Mouse (Mus musculus) MEL (cell line): ENCODE measurements around the gene Cmss1. TPM values are rescaled to one million over a fixed set of nuclear protein-coding genes. Genes with fewer than 3 reads are reported as not detected.

Source experiments
- DNase-seq: peaks from one replicate; pipeline ENCODE4 v3.0.0; 2011; ENCODE audit warnings: low read depth, low spot score
- H3K27ac ChIP-seq: 2 replicates; pipeline ENCODE4 v1.5.1; 2012; ENCODE audit warnings: low read depth, mild to moderate bottlenecking, control low read depth, low read length, moderate library complexity; ENCODE audit not compliant: control insufficient read depth
- H3K27me3 ChIP-seq, 2 experiments: fragments of 150-350 bp in 1 of 2; sonication (generic) in 1 of 2; 2 replicates each; pipeline ENCODE4 v1.6.1; 2012; ENCODE audit warnings: low read length in 2 of 2, mild to moderate bottlenecking in 2 of 2, improper control_type of control experiment in 1 of 2, moderate library complexity in 1 of 2; ENCODE audit not compliant: insufficient read depth in 2 of 2, control insufficient read depth in 1 of 2
- H3K36me3 ChIP-seq, 2 experiments: 2 replicates each; pipeline ENCODE4 v1.6.1; 2012 to 2014; ENCODE audit warnings: low read length in 2 of 2, improper control_type of control experiment in 1 of 2, inconsistent platforms in 1 of 2, mild to moderate bottlenecking in 1 of 2; ENCODE audit not compliant: insufficient read depth in 2 of 2, control insufficient read depth in 1 of 2
- H3K4me1 ChIP-seq, 2 experiments: fragments of 150-350 bp in 1 of 2; sonication (generic) in 1 of 2; 2 replicates each; pipeline ENCODE4 v1.6.1; 2012; ENCODE audit warnings: low read length in 2 of 2, improper control_type of control experiment in 1 of 2, mild to moderate bottlenecking in 1 of 2; ENCODE audit not compliant: insufficient read depth in 2 of 2, control insufficient read depth in 1 of 2
- H3K4me3 ChIP-seq, 2 experiments: fragments of 150-350 bp in 1 of 2; sonication (generic) in 1 of 2; 2 replicates each; pipeline ENCODE4 v1.5.1; 2012; ENCODE audit warnings: low read depth in 2 of 2, low read length in 2 of 2, mild to moderate bottlenecking in 2 of 2, moderate library complexity in 2 of 2, control low read depth in 1 of 2, improper control_type of control experiment in 1 of 2; ENCODE audit not compliant: control insufficient read depth in 1 of 2, insufficient read depth in 1 of 2
- H3K79me2 ChIP-seq: 2 replicates; pipeline ENCODE4 v1.6.1; 2012; ENCODE audit warnings: mild to moderate bottlenecking, low read length, moderate library complexity; ENCODE audit not compliant: control insufficient read depth, poor library complexity, insufficient read depth
- H3K9ac ChIP-seq: 2 replicates; pipeline ENCODE4 v1.6.1; 2012; ENCODE audit warnings: low read depth, mild to moderate bottlenecking, control low read depth, low read length, moderate library complexity; ENCODE audit not compliant: control insufficient read depth, poor library complexity, severe bottlenecking
- H3K9me3 ChIP-seq: fragments of 150-350 bp; sonication (generic); replicated peaks from 2 replicates; pipeline ENCODE4 v1.6.1; 2012; ENCODE audit warnings: mild to moderate bottlenecking, low read length, improper control_type of control experiment, moderate library complexity; ENCODE audit not compliant: insufficient read depth
- BHLHE40 ChIP-seq: IDR thresholded peaks from 2 replicates; pipeline ENCODE4 v1.6.1; 2012; ENCODE audit warnings: low read depth, mild to moderate bottlenecking, inconsistent platforms, low read length, improper control_type of control experiment, borderline replicate concordance
- CHD1 ChIP-seq: IDR thresholded peaks from 2 replicates; pipeline ENCODE4 v1.6.1; 2012; ENCODE audit warnings: low read depth, mild to moderate bottlenecking, inconsistent platforms, low read length, improper control_type of control experiment
- CHD2 ChIP-seq: IDR thresholded peaks from 2 replicates; pipeline ENCODE4 v1.6.1; 2011; ENCODE audit warnings: low read length, improper control_type of control experiment
- CTCF ChIP-seq, 3 experiments: IDR thresholded peaks in 2 of 3; conservative IDR thresholded peaks in 1 of 3; 2 replicates each; pipeline ENCODE4 v1.5.1; 2011 to 2012; ENCODE audit warnings: low read length in 3 of 3, low read depth in 2 of 3, mild to moderate bottlenecking in 2 of 3, improper control_type of control experiment in 1 of 3, inconsistent platforms in 1 of 3, mixed read lengths in 1 of 3, moderate library complexity in 1 of 3; ENCODE audit not compliant: control insufficient read depth in 1 of 3, insufficient read depth in 1 of 3, poor library complexity in 1 of 3, severe bottlenecking in 1 of 3
- E2F4 ChIP-seq: IDR thresholded peaks from 2 replicates; pipeline ENCODE4 v1.6.1; 2011; ENCODE audit warnings: low read depth, low read length, improper control_type of control experiment, borderline replicate concordance
- ELF1 ChIP-seq: IDR thresholded peaks from 2 replicates; pipeline ENCODE4 v1.6.1; 2014; ENCODE audit warnings: low read depth, mild to moderate bottlenecking, inconsistent platforms, low read length, improper control_type of control experiment, moderate library complexity
- EP300 ChIP-seq, 2 experiments: IDR thresholded peaks; 2 replicates each; pipeline ENCODE4 v1.6.1; 2011; ENCODE audit warnings: improper control_type of control experiment in 2 of 2, low read length in 2 of 2, low read depth in 1 of 2, mild to moderate bottlenecking in 1 of 2
- ETS1 ChIP-seq: IDR thresholded peaks from 2 replicates; pipeline ENCODE4 v1.6.1; 2012; ENCODE audit warnings: low read depth, mild to moderate bottlenecking, inconsistent platforms, low read length, improper control_type of control experiment, moderate library complexity
- GABPA ChIP-seq: IDR thresholded peaks from 2 replicates; pipeline ENCODE4 v1.6.1; 2012; ENCODE audit warnings: low read depth, mild to moderate bottlenecking, inconsistent platforms, low read length, improper control_type of control experiment, moderate library complexity
- GATA1 ChIP-seq: IDR thresholded peaks from 2 replicates; pipeline ENCODE4 v1.6.1; 2011; ENCODE audit warnings: low read depth, low read length, improper control_type of control experiment
- JUND ChIP-seq: IDR thresholded peaks from 2 replicates; pipeline ENCODE4 v1.6.1; 2011; ENCODE audit warnings: low read depth, mild to moderate bottlenecking, improper control_type of control experiment, low read length
- KAT2A ChIP-seq: conservative IDR thresholded peaks from 2 replicates; pipeline ENCODE4 v1.6.1; 2012; ENCODE audit warnings: low read depth, low read length, improper control_type of control experiment, inconsistent platforms
- MAFK ChIP-seq: IDR thresholded peaks from 2 replicates; pipeline ENCODE4 v1.6.1; 2011; ENCODE audit warnings: low read depth, mild to moderate bottlenecking, low read length, improper control_type of control experiment, borderline replicate concordance
- MAX ChIP-seq: IDR thresholded peaks from 2 replicates; pipeline ENCODE4 v1.6.1; 2011; ENCODE audit warnings: low read length, improper control_type of control experiment
- MAZ ChIP-seq: IDR thresholded peaks from 2 replicates; pipeline ENCODE4 v1.6.1; 2012; ENCODE audit warnings: low read depth, mild to moderate bottlenecking, inconsistent platforms, low read length, improper control_type of control experiment
- MEF2A ChIP-seq: IDR thresholded peaks from 2 replicates; pipeline ENCODE4 v1.6.1; 2014; ENCODE audit warnings: low read depth, mild to moderate bottlenecking, inconsistent platforms, low read length, improper control_type of control experiment; ENCODE audit not compliant: poor library complexity, insufficient replicate concordance, severe bottlenecking; ENCODE audit errors: extremely low read depth
- MXI1 ChIP-seq: IDR thresholded peaks from 2 replicates; pipeline ENCODE4 v1.6.1; 2011; ENCODE audit warnings: mild to moderate bottlenecking, low read depth, low read length, improper control_type of control experiment
- MYB ChIP-seq: IDR thresholded peaks from 2 replicates; pipeline ENCODE4 v1.6.1; 2011; ENCODE audit warnings: mild to moderate bottlenecking, low read depth, low read length, improper control_type of control experiment
- MYC ChIP-seq: IDR thresholded peaks from 2 replicates; pipeline ENCODE4 v1.6.1; 2011; ENCODE audit warnings: low read depth, mild to moderate bottlenecking, low read length, improper control_type of control experiment, moderate library complexity
- NELFE ChIP-seq: IDR thresholded peaks from 2 replicates; pipeline ENCODE4 v1.6.1; 2011; ENCODE audit warnings: low read depth, low read length, improper control_type of control experiment
- POLR2A ChIP-seq, 2 experiments: IDR thresholded peaks; 2 replicates each; pipeline ENCODE4 v1.6.1; 2011 to 2012; ENCODE audit warnings: low read length in 2 of 2, mild to moderate bottlenecking in 2 of 2, control low read depth in 1 of 2, improper control_type of control experiment in 1 of 2, low read depth in 1 of 2, moderate library complexity in 1 of 2; ENCODE audit not compliant: control insufficient read depth in 1 of 2, insufficient read depth in 1 of 2, poor library complexity in 1 of 2
- POLR2AphosphoS2 ChIP-seq: IDR thresholded peaks from 2 replicates; pipeline ENCODE4 v1.6.1; 2011; ENCODE audit warnings: low read length, improper control_type of control experiment
- POLR2AphosphoS5 ChIP-seq: IDR thresholded peaks from 2 replicates; pipeline ENCODE4 v1.6.1; 2012; ENCODE audit warnings: low read depth, borderline replicate concordance, mild to moderate bottlenecking, inconsistent platforms, low read length, moderate library complexity, mixed read lengths
- RCOR1 ChIP-seq: IDR thresholded peaks from 2 replicates; pipeline ENCODE4 v1.6.1; 2012; ENCODE audit warnings: low read depth, mild to moderate bottlenecking, inconsistent platforms, low read length, improper control_type of control experiment
- SIN3A ChIP-seq: IDR thresholded peaks from 2 replicates; pipeline ENCODE4 v1.6.1; 2012; ENCODE audit warnings: low read length, improper control_type of control experiment, inconsistent platforms
- SMC3 ChIP-seq: IDR thresholded peaks from 2 replicates; pipeline ENCODE4 v1.6.1; 2011; ENCODE audit warnings: low read depth, low read length, improper control_type of control experiment
- TAL1 ChIP-seq: IDR thresholded peaks from 2 replicates; pipeline ENCODE4 v1.6.1; 2012; ENCODE audit warnings: mild to moderate bottlenecking, inconsistent platforms, low read length, moderate library complexity, mixed read lengths
- TBP ChIP-seq: IDR thresholded peaks from 2 replicates; pipeline ENCODE4 v1.8.0; 2011; ENCODE audit warnings: low read depth, low read length, improper control_type of control experiment
- TCF12 ChIP-seq: IDR thresholded peaks from 2 replicates; pipeline ENCODE4 v1.6.1; 2014; ENCODE audit warnings: low read depth, mild to moderate bottlenecking, inconsistent platforms, low read length, improper control_type of control experiment, moderate library complexity
- UBTF ChIP-seq: IDR thresholded peaks from 2 replicates; pipeline ENCODE4 v1.6.1; 2012; ENCODE audit warnings: low read depth, mild to moderate bottlenecking, inconsistent platforms, low read length, improper control_type of control experiment, moderate library complexity, borderline replicate concordance; ENCODE audit not compliant: insufficient read depth
- USF1 ChIP-seq: IDR thresholded peaks from 2 replicates; pipeline ENCODE4 v1.6.1; 2014; ENCODE audit warnings: low read depth, mild to moderate bottlenecking, inconsistent platforms, low read length, improper control_type of control experiment, moderate library complexity
- USF2 ChIP-seq, 2 experiments: IDR thresholded peaks; 2 replicates each; pipeline ENCODE4 v1.6.1; 2011 to 2012; ENCODE audit warnings: improper control_type of control experiment in 2 of 2, low read length in 2 of 2, borderline replicate concordance in 1 of 2, inconsistent platforms in 1 of 2, low read depth in 1 of 2, mild to moderate bottlenecking in 1 of 2; ENCODE audit not compliant: insufficient read depth in 1 of 2
- ZC3H11A ChIP-seq: IDR thresholded peaks from 2 replicates; pipeline ENCODE4 v1.6.1; 2012; ENCODE audit warnings: low read depth, mild to moderate bottlenecking, inconsistent platforms, low read length, improper control_type of control experiment
- ZKSCAN1 ChIP-seq: IDR thresholded peaks from 2 replicates; pipeline ENCODE4 v1.6.1; 2012; ENCODE audit warnings: low read depth, mild to moderate bottlenecking, inconsistent platforms, low read length, improper control_type of control experiment, moderate library complexity
- ZMIZ1 ChIP-seq: IDR thresholded peaks from 2 replicates; pipeline ENCODE4 v1.6.1; 2012; ENCODE audit warnings: low read depth, mild to moderate bottlenecking, inconsistent platforms, low read length, improper control_type of control experiment, moderate library complexity
- ZNF384 ChIP-seq: IDR thresholded peaks from 2 replicates; pipeline ENCODE4 v1.6.1; 2012; ENCODE audit warnings: low read depth, mild to moderate bottlenecking, inconsistent platforms, low read length, improper control_type of control experiment
- polyA plus RNA-seq, 2 experiments: library from polyadenylated mRNA; stranded (reverse) in 1 of 2; unstranded in 1 of 2; fragments of >175 nt in 1 of 2; fragments of >200 nt in 1 of 2; gene quantifications; 2 replicates each; pipeline versions ENCODE4 v1.2.1 to v1.2.4; 2012; ENCODE audit warnings: low replicate concordance in 2 of 2, low read depth in 1 of 2; ENCODE audit not compliant: insufficient read length in 2 of 2, insufficient read depth in 1 of 2, missing spikeins in 1 of 2
- total RNA-seq: library from RNA; depleted of rRNA; stranded (reverse); fragments of 300-350 nt; gene quantifications from 2 replicates; pipeline ENCODE4 v1.2.3, GENCODE M21; 2012

Gene Cmss1
- total and polyA plus RNA-seq, 3 experiments: 80.9 to 94.7 TPM; not detected in 1

GRCm38 (mm10) chr16:57378631-57379330, 227.9 kb downstream of the Cmss1 start:
- Histone ChIP-seq H3K27me3 (no peaks in the 10 kb centered on the region), H3K27ac (peak overlapping the region; percentile 75), H3K4me1 (peaks cover 8 to 11% of the 10 kb centered on the region in 2 experiments), H3K4me3 (peak overlapping the region in 1 of 2 experiments; percentile 23; a peak in 2 of 4 replicates), H3K79me2 (no peaks in the 10 kb centered on the region), H3K9me3 (no peaks in the 10 kb centered on the region), H3K36me3 (peaks cover 0 to 21% of the 10 kb centered on the region in 2 experiments; a peak in 2 of 4 replicates), H3K9ac (no peak overlapping the region)
- DNase-seq: peak; percentile 79
- TF ChIP-seq E2F4: no peak
- TF ChIP-seq POLR2AphosphoS5: no peak
- no peak for TF ChIP-seq ZKSCAN1
- TF ChIP-seq MYC: 0 out of 2 replicates have a peak, but pooled peaks have one; percentile 43
- no peak for TF ChIP-seq JUND
- TF ChIP-seq POLR2AphosphoS2: no peak
- TF ChIP-seq GATA1: peak; percentile 97
- TF ChIP-seq TAL1: no peak
- peak; percentile 86 for TF ChIP-seq TCF12
- TF ChIP-seq CTCF (IDR thresholded peaks at IDR 0.05 in 2 of 3, conservative IDR thresholded peaks at IDR 0.05 in 1 of 3; ENCODE audit: control insufficient read depth in 1 of 3, insufficient read depth in 1 of 3, low read depth in 2 of 3, low read length in 3 of 3, poor library complexity in 1 of 3, severe bottlenecking in 1 of 3): no peak
- TF ChIP-seq ZMIZ1: no peak
- peak; percentile 91 for TF ChIP-seq ETS1
- no peak for TF ChIP-seq CHD1
- TF ChIP-seq EP300 (IDR thresholded peaks at IDR 0.05; ENCODE audit: low read depth in 1 of 2, low read length in 2 of 2): peak; percentile 88 to 95
- peak; percentile 41; the same call in 1 of the 2 replicates for TF ChIP-seq TBP
- TF ChIP-seq MYB: 0 out of 2 replicates have a peak, but pooled peaks have one; percentile 41
- no peak for TF ChIP-seq USF1
- no peak for TF ChIP-seq SMC3
- no peak for TF ChIP-seq NELFE
- no peak for TF ChIP-seq KAT2A
- peak; percentile 36; the same call in 1 of the 2 replicates for TF ChIP-seq MXI1
- TF ChIP-seq ZNF384: peak; percentile 84
- no peak for TF ChIP-seq POLR2A (IDR thresholded peaks at IDR 0.05; ENCODE audit: control insufficient read depth in 1 of 2, insufficient read depth in 1 of 2, low read depth in 1 of 2, low read length in 2 of 2, poor library complexity in 1 of 2)
- no peak for TF ChIP-seq UBTF
- peak; percentile 56; the same call in 1 of the 2 replicates for TF ChIP-seq MAZ
- TF ChIP-seq ZC3H11A: no peak
- TF ChIP-seq RCOR1: peak; percentile 91
- peak; percentile 45; the same call in 1 of the 2 replicates for TF ChIP-seq BHLHE40
- TF ChIP-seq MAX: peak; percentile 57; the same call in 1 of the 2 replicates
- TF ChIP-seq GABPA: no peak
- TF ChIP-seq SIN3A: peak; percentile 84
- TF ChIP-seq MAFK: peak; percentile 82
- peak; percentile 70 for TF ChIP-seq ELF1
- no peak for TF ChIP-seq MEF2A
- TF ChIP-seq CHD2: no peak; the same call in 1 of the 2 replicates
- no peak for TF ChIP-seq USF2 (IDR thresholded peaks at IDR 0.05; ENCODE audit: borderline replicate concordance in 1 of 2, insufficient read depth in 1 of 2, low read depth in 1 of 2, low read length in 2 of 2)
